ENCODE assay signal across 10 mouse cellular contexts in the genomic region with DNA sequence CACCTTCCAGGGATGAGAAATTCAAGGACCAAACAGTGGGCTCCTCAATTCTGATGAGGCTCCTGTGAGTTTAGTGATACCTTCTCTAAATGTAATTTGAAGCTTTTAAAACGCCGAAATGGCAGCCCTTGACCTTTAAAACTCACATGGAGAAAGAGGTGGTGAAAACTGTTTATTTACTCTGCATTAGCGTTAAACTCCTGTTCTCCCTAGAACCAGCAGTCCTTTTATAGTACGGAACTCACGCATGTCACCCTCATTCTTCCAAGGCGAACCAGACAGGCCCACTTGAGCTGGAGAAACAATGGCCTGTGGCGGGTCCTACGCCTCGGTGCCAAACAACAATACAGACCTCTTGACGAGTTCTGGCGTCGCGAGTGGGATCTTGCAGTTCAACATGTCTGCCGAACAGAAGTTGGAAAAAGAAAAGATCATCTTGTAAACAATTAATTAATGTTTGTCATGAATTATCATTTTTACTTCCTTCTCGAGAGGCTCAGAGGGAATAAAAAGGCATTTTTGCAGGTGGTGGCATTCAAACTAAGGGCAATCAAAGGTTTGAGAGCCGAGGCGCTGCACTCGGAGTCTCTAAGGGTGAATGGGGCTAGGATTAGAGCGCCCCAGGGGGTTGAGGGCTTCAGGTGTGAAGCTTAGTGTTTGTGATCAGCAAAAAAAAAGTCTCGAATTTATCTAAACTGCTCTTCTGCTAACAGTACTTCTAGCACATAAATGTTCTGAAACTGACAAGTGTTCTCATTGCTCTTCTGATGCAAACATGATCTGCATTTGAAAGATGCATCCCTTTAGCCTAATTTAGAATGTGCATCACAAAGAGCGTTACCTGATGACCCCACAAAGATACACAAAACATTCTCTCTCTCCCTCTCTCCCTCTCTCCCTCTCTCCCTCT. TPM values are rescaled to one million over a fixed set of nuclear protein-coding genes. Genes with fewer than 3 reads are reported as not detected.
A peak's percentile ranks its signal among the peaks of the same experiment; 100 is the strongest.
DNase-seq lines count a peak whose midpoint lies in the region; ATAC-seq lines count a peak whose summit lies in the region.
"Had no signal": no experiment of that assay in that cellular context is flagged by ENCODE, and none has a peak within 500 bp of the region (broad histone marks: within the 10 kb centered on the region; RNA-seq: fewer than 3 reads in every experiment).

No protein-coding gene starts in this region.

- peak overlapping the region; percentile 29; the same call in 1 of the 2 replicates for H3K4me2 ChIP-seq in forebrain, embryonic 11.5 days (ENCODE audit: low read depth, low read length, severe bottlenecking)
- H3K4me2 ChIP-seq: limb, embryonic 13.5 days had no signal

- H3K27ac ChIP-seq in forebrain, embryonic 11.5 days (ENCODE audit: low read depth, low read length) = no peak overlapping the region
- 0 out of 2 replicates have a peak overlapping the region, but pooled peaks have one; percentile 42 for H3K27ac ChIP-seq in midbrain, embryonic 10.5 days (replicated peaks)
- H3K27ac ChIP-seq: limb, embryonic 13.5 days had no signal

- H3K9ac ChIP-seq in forebrain, embryonic 11.5 days (ENCODE audit: low read length) = 0 out of 2 replicates have a peak overlapping the region, but pooled peaks have one; percentile 12
- H3K9ac ChIP-seq: limb, embryonic 13.5 days had no signal

- H3K4me3 ChIP-seq in forebrain, embryonic 11.5 days (ENCODE audit: low read depth, low read length) = no peak overlapping the region
- H3K4me3 ChIP-seq in midbrain, embryonic 10.5 days = peak overlapping the region; percentile 27
- H3K4me3 ChIP-seq: limb, embryonic 13.5 days had no signal

- H3K9me3 ChIP-seq in forebrain, embryonic 11.5 days (ENCODE audit: control insufficient read depth, low read length) = no peaks in the 10 kb centered on the region
- H3K9me3 ChIP-seq in midbrain, embryonic 10.5 days (replicated peaks) = no peaks in the 10 kb centered on the region
- H3K9me3 ChIP-seq: limb, embryonic 13.5 days had no signal

- 3% methylated on average over 21 of the region's 21 CpGs for WGBS in forebrain, embryonic 11.5 days
- WGBS in midbrain, embryonic 10.5 days = 4% methylated on average over 21 of the region's 21 CpGs

- peaks cover 7% of the 10 kb centered on the region for H3K27me3 ChIP-seq in forebrain, embryonic 11.5 days (ENCODE audit: control insufficient read depth, insufficient read depth, low read length)
- H3K27me3 ChIP-seq in midbrain, embryonic 10.5 days (ENCODE audit: low read depth, poor library complexity, severe bottlenecking) = peaks cover 80% of the 10 kb centered on the region

- ATAC-seq in forebrain, embryonic 11.5 days (replicated peaks; ENCODE audit: low FRiP score) = no peak
- ATAC-seq in monocyte, adult 5-6 weeks (replicated peaks; ENCODE audit: insufficient number of reproducible peaks, low FRiP score, low TSS enrichment, poor library complexity, severe bottlenecking) = no peak

- peak; percentile 31 for DNase-seq in embryo, embryonic 10 days (ENCODE audit: low spot score)
- no peak for DNase-seq in embryo, embryonic 9.5 days (ENCODE audit: extremely low spot score)
- peak; percentile 90 for DNase-seq in ES-CJ7 (ENCODE audit: low read depth, low spot score)
- no peak for DNase-seq in forebrain, embryonic 11.5 days (ENCODE audit: low spot score)
- DNase-seq in midbrain, embryonic 10.5 days (ENCODE audit: low spot score) = no peak
- DNase-seq in cerebellum, postnatal 4 days (ENCODE audit: low spot score in 2 of 2) = no peak
- no peak for DNase-seq in cerebellum, adult 9-11 months
- DNase-seq: heart, postnatal 4 days had no signal

- peaks cover 7% of the 10 kb centered on the region; the same call in 1 of the 2 replicates for H3K4me1 ChIP-seq in forebrain, embryonic 11.5 days (replicated peaks; ENCODE audit: control insufficient read depth, insufficient read depth, low read length)
- H3K4me1 ChIP-seq in midbrain, embryonic 10.5 days = peaks cover 46% of the 10 kb centered on the region

- H3K36me3 ChIP-seq in forebrain, embryonic 11.5 days (ENCODE audit: control insufficient read depth, insufficient read depth, low read length) = no peaks in the 10 kb centered on the region
- no peaks in the 10 kb centered on the region for H3K36me3 ChIP-seq in midbrain, embryonic 10.5 days
- H3K36me3 ChIP-seq: limb, embryonic 13.5 days had no signal

RNA-seq across cellular contexts. Expression of a gene that starts 47.5 kb away (rescaled TPM):
- 62.6 and 68.8 TPM in 2 replicates for polyA plus RNA-seq in forebrain, embryonic 11.5 days (2014; fragmentation: Nextera tagmentation; extraction: Ambion mirVana)
- 54.0 and 55.7 TPM in 2 replicates for polyA plus RNA-seq in midbrain, embryonic 10.5 days (2016; fragmentation: Nextera tagmentation; extraction: Ambion mirVana)
- 47.4 to 66.5 TPM (median 49.5 TPM) in 3 replicates for total RNA-seq in monocyte, adult 5-6 weeks (2017)

Comparison
In these comparisons a context has a peak if more than half of its experiments do, and no peak if none do; other contexts are left out.
1. DNase-seq: peak in embryo, embryonic 10 days (single experiment) and ES-CJ7 (single experiment); none in embryo, embryonic 9.5 days (single experiment), forebrain, embryonic 11.5 days (single experiment), midbrain, embryonic 10.5 days (single experiment), cerebellum, postnatal 4 days (0 of 2) and cerebellum, adult 9-11 months (single experiment).